Mouse (Mus musculus) liver, adult 2 months (tissue): ENCODE measurements around the gene Polr2f.

Source experiments
- CTCF ChIP-seq: fragments of 200-500 bp; IDR thresholded peaks from 2 replicates; pipeline ENCODE4 v1.5.1; 2011; ENCODE audit warnings: low read depth, low read length, control low read depth
- POLR2A ChIP-seq: fragments of 200-500 bp; IDR thresholded peaks from 2 replicates; pipeline ENCODE4 v1.6.1; 2011; ENCODE audit warnings: low read length, control low read depth; ENCODE audit not compliant: insufficient read depth; ENCODE audit errors: extremely low read depth

GRCm38 (mm10) chr15:79098868-79099267 lies 41.9 kb upstream of the Polr2f start:
- TF ChIP-seq POLR2A (no peak), CTCF (no peak)
